Mouse (Mus musculus) gastrocnemius, postnatal 14 days (tissue): ENCODE results near the gene Shbg. TPM values are rescaled to one million over a fixed set of nuclear protein-coding genes. Genes with fewer than 3 reads are reported as not detected.
"Not testable (repeated sequence)": the region's sequence is repeated elsewhere in the genome, so short reads cannot be mapped to it uniquely, and the experiment has no call there.

ENCODE experiments used
- DNase-seq: peaks from one replicate; pipeline ENCODE4 v3.0.0; 2021; ENCODE audit warnings: mixed read lengths
- intact Hi-C: fragments of 180-260 bp; cut with DNase I; formaldehyde crosslinking; loops from one replicate; pipeline ENCODE4 v1.15.1; 2025; ENCODE audit warnings: low total_unique reads
- total RNA-seq, 2 experiments: library from RNA; stranded (reverse); gene quantifications; 2 replicates each; pipeline ENCODE4 v1.2.3; 2021

The Shbg gene
- total RNA-seq, 2 experiments from 2014 or later = 0.38 to 0.47 TPM

DNA sequence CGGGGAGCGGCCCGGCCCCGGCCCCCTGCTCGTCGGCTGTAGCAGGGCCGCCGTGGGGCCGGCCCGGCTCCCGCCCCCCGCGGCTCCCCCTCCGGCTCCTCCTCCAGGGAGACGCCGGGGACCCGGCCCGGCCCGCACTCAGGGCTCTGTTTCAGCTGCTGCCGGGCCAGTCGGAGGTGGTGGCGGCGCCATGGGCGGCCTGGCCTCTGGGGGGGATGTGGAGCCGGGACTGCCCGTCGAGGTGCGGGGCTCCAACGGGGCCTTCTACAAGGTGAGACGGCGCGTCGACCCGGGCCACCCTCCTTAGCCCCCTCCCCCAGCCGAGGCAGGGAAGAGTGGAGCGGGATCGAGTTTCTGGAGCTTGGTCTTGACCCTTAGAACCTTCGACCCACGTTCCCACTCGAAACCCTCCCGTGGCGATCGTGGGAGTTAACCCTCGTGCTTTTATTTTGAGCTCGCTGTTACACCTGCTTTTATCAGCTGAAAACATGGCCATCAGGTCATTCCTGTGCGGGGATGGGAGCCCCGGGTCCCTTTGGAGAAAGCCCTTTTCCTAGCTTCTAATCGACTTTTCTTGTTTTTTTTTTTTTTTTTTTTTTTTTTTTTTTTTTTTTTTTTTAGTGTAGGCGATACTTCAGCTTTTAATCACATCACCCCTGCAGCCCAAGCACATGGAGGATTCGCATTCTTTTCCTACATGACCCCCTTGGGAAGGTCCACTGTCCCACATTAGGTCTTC is 15.6 kb upstream of the Shbg start:
- DNase-seq = peak; percentile 80
- intact Hi-C loops = no loop called here

DNA sequence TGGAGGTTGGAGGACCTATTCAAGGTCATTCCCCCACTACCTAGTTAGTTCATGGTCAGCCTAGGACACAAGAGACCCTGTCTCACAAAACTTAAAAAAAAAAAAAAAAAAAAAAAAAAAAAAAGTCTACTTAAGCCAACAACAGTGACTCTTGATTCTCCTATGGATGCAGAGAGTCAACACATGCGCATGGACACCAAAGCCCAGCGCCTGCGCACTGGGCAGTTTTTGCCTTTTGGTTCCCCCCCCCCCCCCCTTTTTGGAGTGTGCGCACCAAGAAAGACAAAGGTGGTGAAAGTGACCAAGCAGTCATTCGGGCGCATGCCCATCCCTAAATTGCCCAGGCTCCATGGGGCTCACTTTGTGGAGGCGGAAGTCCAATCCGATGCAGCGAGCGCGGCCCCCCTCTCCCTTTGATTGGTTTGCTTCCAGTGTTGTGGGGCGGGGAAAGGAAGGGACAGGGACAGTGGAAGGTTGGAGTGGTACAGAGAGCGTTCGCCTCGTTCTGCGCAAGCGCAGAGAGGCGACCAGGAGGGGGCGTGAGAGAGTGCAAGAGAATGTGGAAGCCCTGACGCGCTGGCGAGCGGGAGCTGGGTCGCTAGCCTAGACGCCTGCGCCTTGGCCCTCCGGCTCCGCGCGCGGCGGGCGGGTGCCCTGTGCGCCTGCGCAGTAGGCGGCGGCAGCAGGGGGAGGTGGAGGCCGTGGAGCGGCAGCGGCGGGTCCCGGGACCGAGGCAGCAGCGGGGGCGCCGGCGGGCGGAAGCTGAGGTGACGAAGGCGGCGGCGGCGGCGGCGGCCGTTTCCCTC is 14.8 kb upstream of the Shbg start, which contains the start of gene Fxr2:
Gene Fxr2, plus strand, starts transcription at position 707 of the 806 bp plus-strand sequence.
- DNase-seq = peak; percentile 100
- intact Hi-C loops = no loop called here

DNA sequence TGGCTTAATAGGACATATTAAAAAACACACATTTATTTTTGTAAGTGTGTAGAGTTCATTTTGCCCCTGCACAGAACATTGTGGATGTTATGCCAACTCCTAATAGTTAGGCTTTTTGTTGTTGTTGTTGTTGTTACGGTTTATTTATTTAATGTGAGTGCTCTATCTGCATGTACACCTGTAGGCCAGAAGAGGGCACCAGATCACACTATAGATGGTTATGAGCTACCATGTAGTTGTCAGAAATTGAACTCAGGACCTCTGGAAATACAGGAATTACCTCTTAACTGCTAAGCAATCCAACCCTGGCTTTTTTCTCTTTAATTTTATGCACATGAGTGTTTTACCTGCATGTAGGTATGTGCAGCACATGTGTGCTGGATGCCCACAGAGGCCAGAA is 12.1 kb upstream of the Shbg start:
- intact Hi-C loops = loop anchor here (5.0 kb wide), 1 partner anchor 37 kb away; the partner anchor contains the start of gene Cd68
- no peak for DNase-seq

DNA sequence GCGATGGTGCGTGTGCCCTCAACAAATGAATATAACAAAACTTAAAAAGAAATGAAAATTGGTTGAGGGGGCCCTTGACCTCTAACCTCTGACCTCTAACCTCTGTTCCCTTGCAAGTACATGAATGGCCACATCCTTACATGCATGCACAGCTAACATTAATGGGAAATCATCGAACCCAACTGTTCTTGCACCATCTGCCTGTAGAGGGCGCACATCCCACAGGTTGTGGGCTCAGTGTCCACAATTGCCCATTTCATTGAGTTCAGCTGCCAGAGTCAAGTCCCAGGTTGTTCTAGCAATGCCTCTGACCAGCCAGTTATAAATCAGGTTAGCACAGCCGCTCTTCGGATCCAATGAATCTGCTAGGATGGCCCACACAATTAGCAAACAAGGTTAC is 10.6 kb upstream of the Shbg start:
- intact Hi-C loops = loop anchor here (5.0 kb wide), 1 partner anchor 39 kb away; the partner anchor contains the start of gene Cd68
- peak; percentile 67 for DNase-seq

DNA sequence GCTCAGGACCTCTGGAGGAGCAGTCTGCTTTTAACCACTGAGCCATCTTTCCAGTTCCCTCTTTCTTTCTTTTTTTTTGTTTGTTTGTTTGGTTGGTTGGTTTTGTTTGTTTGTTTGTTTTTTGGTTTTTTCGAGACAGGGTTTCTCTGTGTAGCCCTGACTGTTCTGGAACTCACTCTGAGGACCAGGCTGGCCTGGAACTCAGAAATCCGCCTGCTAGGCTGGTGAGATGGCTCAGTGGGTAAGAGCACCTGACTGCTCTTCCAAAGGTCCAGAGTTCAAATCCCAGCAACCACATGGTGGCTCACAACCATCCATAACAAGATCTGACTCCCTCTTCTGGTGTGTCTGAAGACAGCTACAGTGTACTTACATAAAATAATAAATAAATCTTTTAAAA is 6.6 kb upstream of the Shbg start:
- DNase-seq, intact Hi-C loops: not testable (repeated sequence)

DNA sequence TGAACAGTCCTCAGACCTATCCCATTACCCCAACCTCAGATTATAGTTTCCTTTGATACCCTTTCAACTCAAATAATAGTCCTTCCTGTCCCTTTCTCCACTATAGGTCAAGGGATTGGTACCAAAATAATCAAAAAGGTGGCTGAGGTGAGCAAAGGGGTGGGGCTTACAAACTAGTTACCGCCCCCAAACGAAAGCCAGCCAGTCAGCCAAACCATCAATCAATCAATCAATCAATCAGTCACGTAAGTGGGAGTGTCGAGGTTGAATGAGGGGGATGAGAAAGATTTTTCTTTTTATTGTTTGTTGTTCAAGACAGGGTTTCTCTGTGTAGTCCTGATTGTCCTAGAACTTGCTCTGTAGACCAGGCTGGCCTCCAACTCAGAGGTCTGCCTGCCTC is 5.3 kb upstream of the Shbg start:
- DNase-seq = no peak
- intact Hi-C loops = no loop called here

DNA sequence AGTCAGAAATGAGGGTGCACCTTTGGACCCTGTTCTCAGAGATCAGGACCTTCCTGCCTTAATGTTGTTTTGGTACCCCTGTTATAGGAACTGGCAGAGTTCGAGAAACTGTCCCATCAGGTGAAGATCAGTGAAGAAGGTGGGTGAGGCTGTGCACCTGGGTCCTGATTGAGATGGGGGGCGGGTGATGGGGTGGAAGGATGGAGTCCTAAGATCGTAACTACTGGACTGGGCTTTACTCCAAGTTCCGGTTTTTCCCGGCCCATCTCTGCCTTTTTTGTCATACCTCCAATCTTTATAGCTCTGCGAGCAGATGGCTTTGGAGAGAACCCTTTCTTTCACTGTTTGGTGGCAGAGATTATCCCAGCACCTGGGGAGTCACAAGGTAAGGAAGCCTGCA is 4.7 kb upstream of the Shbg start:
- intact Hi-C loops = no loop called here
- DNase-seq = no peak

DNA sequence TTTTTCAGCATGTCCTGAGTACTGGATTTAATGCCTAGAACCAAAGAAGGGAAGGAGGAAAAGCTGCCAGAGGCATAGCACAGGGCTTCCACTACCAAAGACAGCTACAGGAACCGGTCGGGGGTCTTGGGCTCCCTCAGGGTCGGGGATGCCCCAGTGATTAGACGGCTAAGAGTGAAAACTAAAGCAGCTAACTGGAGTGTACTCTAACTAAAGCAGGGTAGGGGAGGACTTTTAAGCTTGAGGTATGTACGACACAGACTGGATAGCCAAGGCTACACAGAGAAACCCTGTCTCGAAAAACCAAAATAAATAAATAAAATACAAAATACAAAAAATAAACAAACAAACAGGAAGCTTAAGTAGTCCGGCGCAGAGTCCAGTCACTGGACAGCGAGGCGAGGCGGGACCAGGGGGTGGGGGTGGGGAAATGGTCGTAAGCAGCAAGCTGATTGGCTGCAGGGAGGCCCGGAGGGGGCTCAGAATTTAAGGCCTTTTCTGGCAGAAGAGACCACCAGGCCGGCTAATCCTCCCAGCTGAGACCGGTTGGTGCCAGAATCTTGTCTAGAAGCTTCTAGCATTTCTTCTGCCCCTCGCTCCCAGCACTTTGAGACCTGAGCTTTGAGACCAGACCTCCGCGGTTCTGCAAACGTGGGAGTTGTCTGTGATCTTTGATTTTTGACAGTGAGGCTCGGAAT is 4.0 kb upstream of the Shbg start, which contains the start of gene Sat2:
Gene Sat2, plus strand, starts transcription at position 454 of the 698 bp plus-strand sequence.
- intact Hi-C loops = no loop called here
- DNase-seq = peak; percentile 69

DNA sequence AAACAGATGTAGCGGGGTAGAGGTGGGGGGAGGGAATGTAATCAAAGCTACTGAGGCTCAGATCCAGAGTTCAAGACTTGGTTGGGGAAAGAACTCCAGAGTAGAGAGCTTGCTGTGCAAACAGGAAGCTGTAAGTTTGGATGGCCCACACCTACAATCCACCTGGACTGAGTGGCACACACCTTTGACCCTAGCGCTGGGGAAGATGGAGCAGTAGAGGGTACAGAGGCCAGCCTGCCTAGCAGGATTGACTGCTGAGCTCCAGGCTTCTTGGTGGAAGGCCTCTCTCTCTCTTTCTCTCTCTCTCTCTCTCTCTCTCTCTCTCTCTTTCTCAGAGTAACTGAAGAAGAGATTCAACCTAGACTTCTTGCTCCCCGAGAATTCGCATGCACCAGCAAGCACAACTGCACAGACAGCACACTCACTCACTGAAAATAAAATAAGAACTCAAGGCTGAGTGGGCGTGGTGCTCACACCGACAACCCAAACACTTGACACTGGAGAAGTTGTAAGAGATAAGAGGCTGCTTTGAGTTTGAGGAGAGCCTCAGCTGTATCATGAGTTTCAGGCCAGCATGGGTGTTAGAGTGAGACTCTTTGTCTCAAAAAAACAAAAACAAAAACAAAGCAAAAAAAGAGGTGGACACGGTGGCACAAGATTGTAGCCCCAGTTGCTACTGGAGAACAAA is 2.8 kb upstream of the Shbg start:
- intact Hi-C loops = no loop called here
- no peak for DNase-seq

DNA sequence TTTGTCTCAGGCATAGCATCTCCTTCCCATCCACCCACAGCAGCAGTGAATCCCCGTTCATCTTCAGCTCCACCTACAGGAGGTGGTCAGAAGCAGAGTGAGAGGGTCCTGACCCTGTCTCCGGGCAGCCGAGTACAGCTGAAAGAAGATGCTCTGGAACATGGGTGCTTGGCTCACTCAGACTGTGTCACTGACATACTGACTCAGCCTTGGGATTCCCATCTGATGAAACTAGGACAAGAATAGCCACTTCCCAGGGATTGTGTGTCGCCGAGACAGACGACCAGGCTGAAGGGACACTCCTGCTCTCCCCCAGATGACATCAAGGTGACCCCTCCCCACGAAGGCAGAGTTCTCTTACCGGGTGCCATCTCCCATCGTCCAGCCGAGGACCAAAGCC is 924 bp downstream of the Shbg start:
- no peak for DNase-seq
- intact Hi-C loops = no loop called here

DNA sequence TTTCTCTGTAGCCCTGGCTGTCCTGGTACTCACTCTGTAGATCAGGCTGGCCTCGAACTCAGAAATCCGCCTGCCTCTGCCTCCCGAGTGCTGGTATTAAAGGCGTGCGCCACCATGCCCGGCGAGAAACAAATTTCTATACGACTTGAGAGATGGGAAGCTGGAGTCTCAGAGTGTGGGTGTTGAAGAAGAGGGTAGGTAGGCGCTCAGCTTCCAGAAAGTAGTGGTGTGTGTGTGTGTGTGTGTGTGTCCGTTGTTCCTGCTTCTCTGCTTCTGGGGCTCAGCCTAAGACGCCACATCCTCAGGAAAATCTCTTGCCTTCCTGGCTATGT is 3.5 kb downstream of the Shbg start:
- intact Hi-C loops = loop anchor here (5.0 kb wide), 1 partner anchor 37 kb away; no protein-coding TSS in a partner anchor

DNA sequence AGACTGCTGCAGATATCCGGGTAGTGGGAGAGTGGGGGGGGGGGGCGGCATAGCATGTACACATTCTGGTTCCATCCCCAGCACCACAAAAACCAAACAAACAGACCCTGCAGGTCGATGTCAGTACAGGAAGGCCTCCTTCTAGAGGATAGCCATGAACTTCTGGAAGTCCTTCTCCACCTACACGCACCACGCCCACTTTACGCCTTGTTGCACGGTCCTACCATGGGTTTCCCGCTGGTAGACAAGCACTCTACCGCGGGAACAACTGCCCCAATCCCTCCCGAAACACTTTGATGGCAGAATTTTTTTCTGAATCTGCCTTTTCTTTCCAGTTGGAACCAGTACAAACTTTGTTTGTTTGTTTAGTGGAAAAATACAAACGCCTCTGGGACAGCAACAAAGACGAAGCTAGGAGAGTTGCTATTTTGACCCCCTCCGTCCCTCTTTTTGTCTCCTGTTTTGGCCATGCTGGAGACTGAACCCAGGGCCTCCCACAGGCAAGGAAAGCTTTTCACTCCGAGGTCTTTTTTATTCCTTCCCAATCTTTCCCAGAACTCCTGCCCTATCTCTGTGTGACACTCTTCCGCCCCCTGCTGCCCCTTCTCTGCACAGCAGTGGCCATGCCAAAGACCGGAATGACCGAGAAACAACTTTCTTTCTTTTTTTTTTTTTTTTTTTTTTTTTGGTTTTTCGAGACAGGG is 4.0 kb downstream of the Shbg start:
- peak; percentile 85 for DNase-seq
- intact Hi-C loops = loop anchor here (5.0 kb wide), 1 partner anchor 36 kb away; no protein-coding TSS in a partner anchor

More for the DNA sequence above, 3.5 kb downstream of the Shbg start:
- not testable (repeated sequence) for DNase-seq

DNA sequence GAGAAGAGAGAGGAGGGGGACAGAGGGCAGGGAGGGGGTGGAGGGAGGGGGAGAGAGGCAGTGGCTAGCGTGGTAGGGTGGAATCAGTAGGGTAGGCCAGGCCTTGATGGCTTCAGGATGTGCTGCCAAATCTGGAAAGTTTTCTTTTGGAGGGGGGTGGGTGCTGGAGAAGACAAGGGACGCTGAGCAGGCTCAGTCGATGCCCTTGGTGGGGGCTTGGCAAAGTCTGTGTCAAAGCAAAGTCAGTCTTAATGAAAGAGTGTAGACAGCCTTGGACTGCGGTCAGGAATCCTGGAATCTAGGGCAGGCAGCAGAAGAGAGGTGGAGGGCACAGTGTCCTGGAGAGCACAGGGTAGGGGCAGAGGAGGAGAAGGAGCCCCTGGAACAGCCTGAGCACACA is 6.8 kb downstream of the Shbg start:
- intact Hi-C loops = loop anchor here (5.0 kb wide), 1 partner anchor 34 kb away; no protein-coding TSS in a partner anchor
- DNase-seq = no peak

DNA sequence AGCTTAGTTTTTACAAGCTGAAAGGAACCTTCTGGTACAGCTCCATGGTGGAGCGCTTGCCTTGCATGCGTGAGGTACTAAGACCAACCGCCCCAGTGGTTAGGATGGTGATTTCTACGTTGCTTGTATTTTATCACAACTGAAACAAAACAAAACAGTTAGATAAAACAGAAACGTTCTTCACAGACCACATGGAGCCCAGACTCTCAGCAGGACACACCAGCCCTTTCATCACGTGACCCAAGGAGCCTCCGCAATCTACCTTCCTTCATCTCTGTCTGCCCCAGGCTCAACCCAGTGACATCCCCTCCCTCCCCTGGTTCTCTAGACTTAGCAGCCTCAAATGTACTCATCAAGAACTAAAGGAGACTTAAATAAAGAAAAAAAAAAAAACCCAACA is 8.3 kb downstream of the Shbg start:
- no peak for DNase-seq
- intact Hi-C loops = no loop called here

DNA sequence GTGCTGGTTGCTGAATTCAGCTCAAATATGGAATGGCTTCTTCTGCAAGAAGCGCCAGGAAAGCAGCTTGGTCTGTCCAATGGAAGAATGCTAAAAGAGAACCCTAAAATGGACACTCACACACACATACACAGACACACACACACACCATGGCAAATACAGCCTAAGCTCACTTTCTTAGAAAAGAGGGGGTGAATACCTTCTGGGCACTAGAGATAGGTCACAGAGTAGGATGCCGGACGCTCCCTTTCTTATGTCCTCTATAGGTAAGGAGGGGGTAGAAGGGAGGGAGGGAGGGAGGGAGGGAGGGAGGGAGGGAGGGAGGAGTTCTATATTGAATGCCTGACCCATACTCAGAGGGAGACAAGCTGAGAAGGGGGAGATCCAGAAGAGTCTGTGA is 9.2 kb downstream of the Shbg start:
- no peak for DNase-seq
- intact Hi-C loops = no loop called here

DNA sequence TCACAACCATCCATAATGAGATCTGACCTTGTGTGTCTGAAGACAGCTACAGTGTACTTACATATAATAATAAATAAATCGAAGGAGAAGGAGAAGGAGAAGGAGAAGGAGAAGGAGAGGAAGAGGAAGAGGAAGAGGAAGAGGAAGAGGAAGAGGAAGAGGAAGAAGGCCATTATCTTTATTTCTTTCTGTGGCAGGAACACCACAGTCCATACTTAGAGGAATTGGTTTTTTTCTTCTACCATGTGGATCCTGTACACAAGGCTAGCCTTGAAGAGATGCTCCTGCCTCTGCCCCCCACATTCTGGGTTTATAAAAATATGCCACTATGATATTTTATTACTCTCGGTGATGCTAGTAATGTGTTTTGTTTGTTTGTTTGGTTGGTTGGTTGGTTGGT is 10.9 kb downstream of the Shbg start:
- no peak for DNase-seq
- intact Hi-C loops = no loop called here

DNA sequence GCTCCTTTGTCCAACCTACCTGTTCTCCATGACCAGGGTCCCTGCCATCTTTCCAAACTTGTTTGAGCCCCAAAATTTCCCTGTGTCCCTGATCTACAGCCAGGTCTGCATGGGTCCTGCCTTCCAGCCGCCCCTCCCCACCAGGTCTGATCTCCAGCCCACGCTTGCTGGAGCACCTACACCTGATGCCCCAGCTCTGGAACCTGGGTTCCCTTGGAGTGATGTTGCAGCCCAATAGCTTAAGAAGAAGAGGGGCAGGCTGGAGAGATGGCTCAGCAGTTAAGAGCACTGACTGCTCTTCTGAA is 11.3 kb downstream of the Shbg start:
- no peak for DNase-seq
- intact Hi-C loops = no loop called here

DNA sequence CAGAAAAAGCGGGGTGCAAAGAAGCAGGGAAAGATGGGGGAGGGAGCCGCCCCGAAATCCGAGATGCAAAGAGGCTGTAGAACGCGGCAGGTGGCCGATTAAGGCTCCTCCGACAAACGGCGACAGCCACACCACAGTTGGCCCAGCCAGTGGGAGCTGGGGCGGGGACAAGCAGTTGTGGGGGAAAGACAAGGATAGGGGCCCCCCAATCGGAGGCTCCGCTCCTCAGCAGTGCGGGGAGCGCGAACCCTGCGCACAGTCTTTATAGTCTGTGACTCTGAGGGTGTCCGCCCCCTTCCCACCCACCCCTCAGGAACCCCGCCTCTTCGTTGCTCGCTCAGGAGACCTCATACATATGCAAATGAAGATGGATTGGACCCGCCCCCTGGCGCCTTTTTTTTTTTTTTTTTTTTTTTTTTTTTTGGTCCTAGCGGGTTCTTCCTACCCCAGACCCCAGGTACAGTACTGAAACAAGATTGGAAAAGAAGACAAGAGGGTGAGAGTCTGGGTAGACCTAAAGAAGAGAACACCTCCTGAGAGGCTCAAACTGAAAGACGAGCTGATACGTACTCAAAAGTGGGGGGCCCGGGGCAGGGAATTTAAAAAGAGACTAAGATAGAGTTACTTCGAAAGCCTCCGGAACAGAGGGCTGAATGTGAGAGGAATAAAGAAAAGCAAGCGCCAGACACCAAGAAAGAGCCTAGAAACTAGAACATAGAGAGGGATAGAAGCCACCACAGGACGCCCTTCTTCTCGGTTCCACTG is 11.8 kb downstream of the Shbg start, which contains the start of gene Atp1b2:
Gene Atp1b2, minus strand, starts transcription at position 217 of the 765 bp plus-strand sequence.
- intact Hi-C loops = no loop called here
- peak; percentile 80 for DNase-seq
